Mouse (Mus musculus) stomach, embryonic 14.5 days (tissue): ENCODE measurements around the gene Mgat4a. TPM values are rescaled to one million over a fixed set of nuclear protein-coding genes. Genes with fewer than 3 reads are reported as not detected.

Experiments
- ATAC-seq: fragments of 200-750 bp; cut with Nextera tagmentation; 2 replicates; pipeline ENCODE4 v1.8.0; 2017; ENCODE audit warnings: low read depth, moderate TSS enrichment; ENCODE audit not compliant: insufficient number of reproducible peaks, insufficient read depth, low FRiP score
- H3K27ac ChIP-seq: fragments of 300-500 bp; sonication (generic); 2 replicates; pipeline ENCODE4 v1.5.1; 2014; ENCODE audit warnings: mild to moderate bottlenecking, low read length, moderate library complexity, mixed read lengths
- H3K27me3 ChIP-seq: fragments of 300-500 bp; sonication (generic); 2 replicates; pipeline ENCODE4 v1.6.1; 2014; ENCODE audit warnings: low read length, control low read depth, mixed read lengths; ENCODE audit not compliant: control insufficient read depth, insufficient read depth
- H3K36me3 ChIP-seq: fragments of 300-500 bp; sonication (generic); 2 replicates; pipeline ENCODE4 v1.6.1; 2014; ENCODE audit warnings: mild to moderate bottlenecking, control low read depth, low read length, moderate library complexity, mixed read lengths; ENCODE audit not compliant: control insufficient read depth, insufficient read depth
- H3K4me1 ChIP-seq: fragments of 300-500 bp; sonication (generic); 2 replicates; pipeline ENCODE4 v1.6.1; 2014; ENCODE audit warnings: low read length, control low read depth, mixed read lengths; ENCODE audit not compliant: control insufficient read depth, insufficient read depth
- H3K4me2 ChIP-seq: fragments of 300-500 bp; sonication (generic); replicated peaks from 2 replicates; pipeline ENCODE4 v1.6.1; 2014; ENCODE audit warnings: low read depth, low read length, control low read depth
- H3K4me3 ChIP-seq: fragments of 300-500 bp; sonication (generic); 2 replicates; pipeline ENCODE4 v1.5.1; 2014; ENCODE audit warnings: low read depth, low read length, control low read depth
- H3K9ac ChIP-seq: fragments of 300-500 bp; sonication (generic); replicated peaks from 2 replicates; pipeline ENCODE4 v1.6.1; 2014; ENCODE audit warnings: low read depth, mild to moderate bottlenecking, control low read depth, low read length, moderate library complexity, mixed read lengths
- H3K9me3 ChIP-seq: fragments of 300-500 bp; sonication (generic); 2 replicates; pipeline ENCODE4 v1.6.1; 2016; ENCODE audit warnings: low read depth, low read length, control low read depth; ENCODE audit not compliant: control insufficient read depth
- WGBS: fragments of 180-500 bp; shearing (Covaris S2); extraction: QIAGEN DNeasy Blood & Tissue Kit; methylation state at CpG from one replicate; pipeline ENCODE4 v1.1.7; 2014; 5-methylcytosine and 5-hydroxymethylcytosine counted together
- polyA plus RNA-seq: library from polyadenylated mRNA; unstranded; fragments of >200 nt; fragmentation: Nextera tagmentation; extraction: Ambion mirVana; gene quantifications from 2 replicates; pipeline ENCODE4 v1.2.1, GENCODE M21; 2014

Gene Mgat4a
- polyA plus RNA-seq, 1 experiment from 2014 or later, result 16.4 TPM

- H3K9me3 ChIP-seq, result no peaks in the 10 kb centered on the region
- no peak for ATAC-seq
- H3K9ac ChIP-seq, result no peak overlapping the region
- H3K27me3 ChIP-seq, result no peaks in the 10 kb centered on the region
- no peak overlapping the region for H3K4me3 ChIP-seq
- H3K4me1 ChIP-seq, result peaks cover 6% of the 10 kb centered on the region; the same call in 1 of the 2 replicates
- WGBS, result 77% methylated on average over 11 of the region's 11 CpGs
- H3K27ac ChIP-seq, result no peak overlapping the region
- no peaks in the 10 kb centered on the region for H3K36me3 ChIP-seq
- no peak overlapping the region for H3K4me2 ChIP-seq
Measured at GRCm38 (mm10) chr1:37496591-37497280, 44.1 kb downstream of the Mgat4a start.

- Histone ChIP-seq H3K4me3 (no peak overlapping the region), H3K9ac (no peak overlapping the region), H3K9me3 (no peaks in the 10 kb centered on the region), H3K4me1 (peaks cover 2% of the 10 kb centered on the region; the same call in 1 of the 2 replicates), H3K27ac (no peak overlapping the region), H3K4me2 (no peak overlapping the region), H3K36me3 (no peaks in the 10 kb centered on the region), H3K27me3 (no peaks in the 10 kb centered on the region)
- WGBS, result 79% methylated on average over 10 of the region's 10 CpGs
- no peak for ATAC-seq
Measured at GRCm38 (mm10) chr1:37495698-37496321, 45.0 kb downstream of the Mgat4a start.

GRCm38 (mm10) chr1:37495104-37495503 lies 45.7 kb downstream of the Mgat4a start:
- no peaks in the 10 kb centered on the region for H3K36me3 ChIP-seq
- H3K4me1 ChIP-seq, result no peaks in the 10 kb centered on the region
- no peaks in the 10 kb centered on the region for H3K9me3 ChIP-seq
- no peak overlapping the region for H3K4me2 ChIP-seq
- no peak for ATAC-seq
- 86% methylated on average over 3 of the region's 3 CpGs for WGBS
- H3K4me3 ChIP-seq, result no peak overlapping the region
- H3K27ac ChIP-seq, result no peak overlapping the region
- H3K9ac ChIP-seq, result no peak overlapping the region
- no peaks in the 10 kb centered on the region for H3K27me3 ChIP-seq

GRCm38 (mm10) chr1:37491672-37492071 lies 49.1 kb downstream of the Mgat4a start:
- no peaks in the 10 kb centered on the region for H3K36me3 ChIP-seq
- no peak for ATAC-seq
- no peaks in the 10 kb centered on the region for H3K9me3 ChIP-seq

GRCm38 (mm10) chr1:37490691-37491212 lies 50.1 kb downstream of the Mgat4a start:
- Histone ChIP-seq H3K36me3 (no peaks in the 10 kb centered on the region), H3K4me1 (no peaks in the 10 kb centered on the region), H3K9ac (no peak overlapping the region), H3K27ac (no peak overlapping the region), H3K4me2 (no peak overlapping the region), H3K9me3 (no peaks in the 10 kb centered on the region), H3K4me3 (no peak overlapping the region), H3K27me3 (no peaks in the 10 kb centered on the region)
- 87% methylated on average over 5 of the region's 5 CpGs for WGBS
- no peak for ATAC-seq

More at GRCm38 (mm10) chr1:37491672-37492071, 49.1 kb downstream of the Mgat4a start:
- Histone ChIP-seq H3K27me3 (no peaks in the 10 kb centered on the region), H3K4me2 (no peak overlapping the region), H3K9ac (no peak overlapping the region), H3K4me1 (no peaks in the 10 kb centered on the region), H3K4me3 (no peak overlapping the region), H3K27ac (no peak overlapping the region)
- 74% methylated on average over 7 of the region's 7 CpGs for WGBS

GRCm38 (mm10) chr1:37488531-37488930 lies 52.3 kb downstream of the Mgat4a start:
- Histone ChIP-seq H3K36me3 (no peaks in the 10 kb centered on the region), H3K4me1 (no peaks in the 10 kb centered on the region), H3K4me3 (no peak overlapping the region), H3K27ac (no peak overlapping the region), H3K4me2 (no peak overlapping the region), H3K9me3 (no peaks in the 10 kb centered on the region), H3K27me3 (no peaks in the 10 kb centered on the region), H3K9ac (no peak overlapping the region)
- 85% methylated on average over 12 of the region's 12 CpGs for WGBS
- no peak for ATAC-seq

- 81% methylated on average over 3 of the region's 3 CpGs for WGBS
- Histone ChIP-seq H3K27me3 (no peaks in the 10 kb centered on the region), H3K27ac (no peak overlapping the region), H3K4me1 (no peaks in the 10 kb centered on the region), H3K36me3 (no peaks in the 10 kb centered on the region), H3K9me3 (no peaks in the 10 kb centered on the region), H3K9ac (no peak overlapping the region), H3K4me3 (no peak overlapping the region), H3K4me2 (no peak overlapping the region)
- no peak for ATAC-seq
Measured at GRCm38 (mm10) chr1:37486994-37487393, 53.8 kb downstream of the Mgat4a start.

- Histone ChIP-seq H3K27me3 (no peaks in the 10 kb centered on the region), H3K4me3 (no peak overlapping the region)
- 81% methylated on average over 1 of the region's 1 CpGs for WGBS
Measured at GRCm38 (mm10) chr1:37486439-37486838, 54.4 kb downstream of the Mgat4a start.

More at GRCm38 (mm10) chr1:37486439-37486838, 54.4 kb downstream of the Mgat4a start:
- no peaks in the 10 kb centered on the region for H3K9me3 ChIP-seq
- H3K9ac ChIP-seq, result no peak overlapping the region
- H3K4me1 ChIP-seq, result no peaks in the 10 kb centered on the region
- ATAC-seq, result no peak
- H3K27ac ChIP-seq, result no peak overlapping the region
- H3K36me3 ChIP-seq, result no peaks in the 10 kb centered on the region
- no peak overlapping the region for H3K4me2 ChIP-seq
